Mouse (Mus musculus) layer of hippocampus, postnatal 36 days (tissue): ENCODE data around the gene Numb. TPM values are rescaled to one million over a fixed set of nuclear protein-coding genes. Genes with fewer than 3 reads are reported as not detected.
"Not testable (repeated sequence)": the region's sequence is repeated elsewhere in the genome, so short reads cannot be mapped to it uniquely, and the experiment has no call there.

Source experiments
- DNase-seq, 2 experiments: peaks; one replicate each; pipeline ENCODE4 v3.0.0; 2022
- total RNA-seq, 2 experiments: library from RNA; stranded (reverse); gene quantifications; 2 replicates each; pipeline ENCODE4 v1.2.3; 2021

The Numb gene
- total RNA-seq, 2 experiments from 2014 or later: 34.5 to 42.3 TPM

GRCm38 (mm10) chr12:83922724-83923485 lies 1.2 kb upstream of the Numb start:
- no peak for DNase-seq

GRCm38 (mm10) chr12:83920721-83921441 lies 853 bp downstream of the Numb start:
- DNase-seq: peak; percentile 12 to 13

GRCm38 (mm10) chr12:83916884-83917283 lies 4.8 kb downstream of the Numb start:
- DNase-seq: no peak

DNA sequence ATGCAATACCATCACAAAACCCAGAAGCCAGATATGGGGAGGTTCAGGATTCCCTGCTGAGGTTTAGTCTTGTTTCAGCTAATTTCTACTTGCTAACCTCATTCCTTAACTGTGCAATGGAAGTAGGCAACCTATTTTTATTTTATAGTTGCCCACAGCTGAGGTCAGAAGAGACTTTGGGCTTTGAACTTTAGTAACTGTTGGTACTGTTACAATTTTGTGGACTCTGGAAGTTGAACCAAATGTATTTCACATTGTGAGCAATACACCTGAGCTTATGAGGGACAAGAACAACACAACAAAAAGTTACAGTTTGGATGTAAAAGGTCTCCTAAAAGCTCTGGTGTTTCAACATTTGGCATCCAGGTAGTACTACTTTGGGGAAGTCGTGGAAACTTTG lies 6.9 kb downstream of the Numb start:
- DNase-seq: no peak

DNA sequence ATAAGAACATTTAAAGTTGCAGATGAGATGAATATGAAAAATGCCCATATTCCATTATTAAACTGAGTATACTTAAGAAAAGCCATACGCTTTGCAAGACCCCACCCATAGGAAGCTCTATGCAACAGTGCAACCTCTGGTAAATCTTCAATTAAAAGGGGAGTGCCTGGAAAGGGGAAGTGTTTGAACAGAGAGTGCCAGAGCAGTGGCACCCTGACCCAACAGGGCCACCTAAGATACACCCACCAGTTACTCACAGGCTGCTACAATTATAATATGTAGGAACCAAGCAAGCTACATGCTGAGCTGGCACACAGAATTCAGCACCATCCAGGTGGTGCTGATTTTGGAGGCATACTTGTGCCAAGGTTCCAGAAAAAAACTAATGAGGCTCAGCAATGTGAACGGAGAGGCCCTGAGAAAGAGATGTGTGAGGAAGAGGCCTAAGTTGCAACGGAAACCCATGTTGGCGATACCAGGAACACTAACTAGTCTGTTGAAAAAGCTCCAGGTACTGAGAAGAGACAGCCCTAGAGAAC lies 7.5 kb downstream of the Numb start:
- no peak for DNase-seq

GRCm38 (mm10) chr12:83910451-83910850 lies 11.3 kb downstream of the Numb start:
- DNase-seq: no peak

GRCm38 (mm10) chr12:83892926-83893325 lies 28.8 kb downstream of the Numb start:
- no peak for DNase-seq

- no peak for DNase-seq
Observed at GRCm38 (mm10) chr12:83891278-83891677, 30.5 kb downstream of the Numb start.

- no peak for DNase-seq
Observed at GRCm38 (mm10) chr12:83889128-83889527, 32.6 kb downstream of the Numb start.

DNA sequence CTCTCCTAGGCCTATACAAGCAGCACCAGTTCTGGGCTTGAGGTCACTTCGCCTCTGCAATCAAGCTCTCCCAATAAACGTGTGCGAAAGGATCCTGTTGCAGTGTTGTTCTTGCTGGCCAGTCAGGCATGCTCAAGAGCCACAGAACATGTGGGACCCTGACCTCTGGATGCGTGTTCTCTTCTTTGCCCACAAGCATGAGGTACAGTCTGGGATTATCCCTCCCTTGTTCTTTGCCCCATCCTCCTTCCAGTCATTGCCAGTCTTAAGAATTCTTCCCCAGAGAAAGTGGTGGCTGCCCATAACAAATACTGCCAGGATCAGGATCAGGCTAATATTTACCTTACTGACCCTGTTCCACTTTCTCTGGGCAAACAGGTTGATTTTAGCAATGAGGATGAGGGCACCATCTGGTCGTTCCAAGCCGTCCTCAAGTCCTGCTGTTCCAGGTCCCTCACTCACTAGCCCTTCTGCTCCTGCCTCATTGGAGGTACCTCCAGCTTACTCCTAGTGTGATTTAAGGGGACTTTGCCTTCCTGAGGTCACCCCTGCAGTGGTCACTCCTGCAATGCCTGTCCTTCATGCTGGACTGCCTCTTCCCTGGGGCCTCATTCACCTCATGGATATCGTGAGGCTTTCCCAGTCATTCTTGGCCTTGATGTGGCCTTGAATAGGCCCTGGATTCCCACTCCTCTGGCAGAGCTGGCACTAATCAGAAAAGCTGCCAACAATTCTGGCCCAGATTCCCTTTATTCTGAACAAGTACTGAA lies 36.0 kb downstream of the Numb start:
- no peak for DNase-seq

DNA sequence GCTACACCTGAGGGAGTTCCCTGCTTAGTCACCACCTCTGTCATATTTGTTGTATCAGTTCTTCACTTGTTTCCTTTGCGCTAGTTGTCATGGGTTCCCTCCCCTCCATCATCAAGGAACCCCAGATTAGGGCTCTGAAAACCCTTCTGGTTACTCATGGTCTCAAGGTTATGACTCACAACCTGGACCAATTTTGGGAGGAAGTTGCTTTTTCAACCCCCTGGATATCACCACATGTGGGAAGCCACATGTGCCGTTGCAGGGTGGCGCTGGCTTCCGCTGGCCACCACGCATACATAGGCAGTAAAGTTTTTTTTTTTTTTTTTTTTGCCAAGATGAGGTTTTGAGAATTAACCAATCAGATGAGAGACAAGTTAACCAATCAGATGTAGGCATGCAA lies 36.7 kb downstream of the Numb start:
- not testable (repeated sequence) for DNase-seq

GRCm38 (mm10) chr12:83882503-83882902 lies 39.2 kb downstream of the Numb start:
- DNase-seq: no peak

DNA sequence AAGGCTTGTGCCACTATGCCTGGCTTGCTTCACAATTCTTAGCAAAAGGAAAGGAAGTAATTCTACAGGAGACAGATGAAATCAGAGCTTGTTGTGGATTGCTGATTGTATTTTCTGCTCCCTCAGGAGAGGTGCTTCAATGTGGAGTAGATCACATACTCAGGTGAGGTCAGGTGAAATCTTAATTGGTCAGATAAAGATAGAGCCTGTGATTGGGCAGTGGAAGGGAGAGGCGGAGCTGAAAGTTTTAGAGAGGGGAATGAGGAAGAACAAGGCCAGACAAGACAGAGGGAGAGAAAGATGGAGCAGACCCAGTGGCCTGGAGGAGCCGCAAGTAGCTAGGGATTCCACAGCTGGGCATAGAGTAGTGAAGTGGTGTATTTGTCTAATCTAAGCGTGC lies 39.6 kb downstream of the Numb start:
- no peak for DNase-seq

DNA sequence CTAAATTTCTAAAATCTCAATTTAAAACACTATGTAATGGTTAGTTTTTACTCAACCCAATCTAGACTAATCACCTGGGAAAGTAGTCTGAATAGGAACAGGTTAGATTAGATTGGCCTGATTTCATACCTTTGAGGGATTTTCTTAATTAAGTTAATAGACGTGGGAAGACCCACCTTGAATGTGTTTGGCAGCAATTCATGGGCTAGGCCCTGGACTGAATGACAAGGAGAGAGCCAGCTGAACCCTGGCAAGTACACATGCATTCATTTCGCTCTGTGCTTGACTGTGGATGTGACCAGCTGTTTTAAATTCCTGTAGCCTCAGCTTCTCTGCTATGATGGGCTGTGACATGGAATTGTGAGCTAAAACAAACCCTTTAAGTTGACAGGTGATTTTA lies 40.8 kb downstream of the Numb start:
- DNase-seq: no peak

DNA sequence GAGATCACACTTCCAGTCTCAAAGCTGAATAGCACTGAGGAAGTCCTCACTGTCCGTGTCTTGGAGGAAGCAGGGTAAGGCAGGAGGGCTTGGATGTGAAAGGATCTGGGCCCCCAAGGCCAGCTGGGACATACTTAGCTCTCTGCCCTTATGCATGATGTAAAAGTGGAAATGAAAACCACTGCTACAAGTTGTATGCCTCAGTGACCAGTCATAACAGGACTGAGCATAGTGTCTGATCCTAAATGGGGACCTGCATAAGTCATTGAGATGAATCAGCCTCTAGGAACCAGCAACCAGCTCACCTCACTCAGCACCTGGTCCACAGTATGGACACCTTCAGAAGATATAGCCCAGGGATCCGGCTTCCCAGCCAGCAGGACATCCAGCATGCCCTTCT lies 46.6 kb downstream of the Numb start:
- no peak for DNase-seq

- DNase-seq: peak; percentile 21 to 38
Observed at GRCm38 (mm10) chr12:83874597-83874996, 47.1 kb downstream of the Numb start.

DNA sequence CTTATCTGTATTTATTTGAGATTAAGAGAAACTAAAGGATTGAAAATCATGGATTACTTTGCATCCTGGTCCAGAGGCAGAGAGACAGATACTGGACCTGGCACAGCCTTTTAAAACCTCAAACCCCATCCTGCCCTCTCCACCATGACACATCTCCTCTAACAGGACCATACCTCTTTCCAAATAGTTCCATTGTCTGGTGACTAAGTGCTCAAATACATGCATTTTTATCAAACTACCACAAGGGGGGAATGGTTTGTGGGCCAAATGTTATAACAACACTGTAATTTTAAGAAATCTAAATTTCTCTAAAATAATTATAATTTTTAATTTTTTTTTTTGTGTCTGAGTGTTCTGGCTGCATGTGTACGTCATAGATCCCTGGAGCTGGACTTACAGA lies 57.2 kb downstream of the Numb start:
- no peak for DNase-seq

GRCm38 (mm10) chr12:83861880-83862279 lies 59.9 kb downstream of the Numb start:
- DNase-seq: no peak

GRCm38 (mm10) chr12:83860688-83861087 lies 61.0 kb downstream of the Numb start:
- DNase-seq: no peak

- no peak for DNase-seq
Observed at GRCm38 (mm10) chr12:83858052-83858451, 63.7 kb downstream of the Numb start.

DNA sequence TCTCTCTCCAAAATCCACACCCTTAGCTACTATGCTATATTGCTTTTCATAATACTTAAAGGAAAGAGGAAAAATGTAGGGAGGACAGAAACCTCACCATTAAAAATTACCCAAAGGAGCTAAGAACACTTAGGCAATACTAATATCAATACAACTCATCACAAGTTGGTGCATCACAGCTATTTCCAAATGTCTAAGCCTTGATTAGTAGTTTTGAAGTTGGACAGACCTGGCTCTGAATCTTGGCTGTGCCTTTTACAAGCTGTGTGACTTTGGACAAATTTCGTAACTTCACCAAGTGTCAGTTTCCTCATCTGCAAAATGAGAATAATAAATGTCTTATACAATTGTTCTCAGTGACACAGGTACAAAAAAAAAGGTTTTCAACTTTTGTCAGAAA lies 66.5 kb downstream of the Numb start:
- no peak for DNase-seq

DNA sequence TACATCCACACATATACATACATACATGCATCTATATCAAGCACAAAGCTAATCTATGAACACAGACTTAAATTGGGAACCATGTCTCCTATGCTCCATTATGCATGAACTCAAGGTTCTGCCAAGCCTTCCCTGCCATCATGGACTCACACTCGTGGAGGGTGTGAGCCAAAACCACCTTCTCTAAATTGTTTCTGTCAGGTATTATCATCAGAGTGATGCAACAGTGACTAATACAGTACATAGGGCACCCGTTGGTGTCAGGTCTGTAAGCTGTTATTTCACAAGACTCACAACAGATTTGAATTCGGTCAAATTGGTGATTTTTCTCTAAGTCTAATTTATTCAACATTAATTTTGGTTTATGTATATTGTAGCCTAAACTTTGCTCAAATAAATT lies 67.5 kb downstream of the Numb start:
- no peak for DNase-seq
